Mouse (Mus musculus): Measurements from ENCODE around the gene Chd4.

The Chd4 gene

GRCm38 (mm10) chr6:125139747-125140146, 44.0 kb downstream of the Chd4 start:
- DNase-seq (ENCODE audit: low spot score in 2 of 2) = no peak

GRCm38 (mm10) chr6:125142436-125142835, 46.7 kb downstream of the Chd4 start:
- no peak for DNase-seq (ENCODE audit: low spot score in 2 of 2)

GRCm38 (mm10) chr6:125143128-125143527, 47.3 kb downstream of the Chd4 start:
- DNase-seq (ENCODE audit: low spot score in 2 of 2) = no peak

GRCm38 (mm10) chr6:125143904-125144303, 48.1 kb downstream of the Chd4 start:
- no peak for DNase-seq (ENCODE audit: low spot score in 2 of 2)

GRCm38 (mm10) chr6:125145001-125145400, 49.2 kb downstream of the Chd4 start, which contains the start of gene Iffo1:
Gene Iffo1, plus strand, starts transcription at chr6:125145241.
- DNase-seq (ENCODE audit: low spot score in 2 of 2) = peak; percentile 83 to 88

- peak in 1 of 2 experiments; percentile 77 for DNase-seq (ENCODE audit: low spot score in 2 of 2)
These were observed 49.7 kb downstream of the Chd4 start for GRCm38 (mm10) chr6:125145479-125145951.

GRCm38 (mm10) chr6:125146148-125146547, 50.4 kb downstream of the Chd4 start:
- DNase-seq (ENCODE audit: low spot score in 2 of 2) = no peak

GRCm38 (mm10) chr6:125146797-125147196, 51.0 kb downstream of the Chd4 start:
- DNase-seq (ENCODE audit: low spot score in 2 of 2) = no peak

- DNase-seq (ENCODE audit: low spot score in 2 of 2) = no peak
These were observed 51.5 kb downstream of the Chd4 start for GRCm38 (mm10) chr6:125147329-125147728.

- no peak for DNase-seq (ENCODE audit: low spot score in 2 of 2)
These were observed 52.6 kb downstream of the Chd4 start for GRCm38 (mm10) chr6:125148251-125148925.

- no peak for DNase-seq (ENCODE audit: low spot score in 2 of 2)
These were observed 53.3 kb downstream of the Chd4 start for GRCm38 (mm10) chr6:125148926-125149568.

- DNase-seq (ENCODE audit: low spot score in 2 of 2) = no peak
These were observed 53.8 kb downstream of the Chd4 start for GRCm38 (mm10) chr6:125149569-125149950.

- DNase-seq (ENCODE audit: low spot score in 2 of 2) = no peak
These were observed 56.6 kb downstream of the Chd4 start for GRCm38 (mm10) chr6:125152212-125153017.

- DNase-seq (ENCODE audit: low spot score in 2 of 2) = no peak
These were observed 57.2 kb downstream of the Chd4 start for GRCm38 (mm10) chr6:125153018-125153389.

GRCm38 (mm10) chr6:125153682-125154081, 57.9 kb downstream of the Chd4 start:
- DNase-seq (ENCODE audit: low spot score in 2 of 2) = no peak

- DNase-seq (ENCODE audit: low spot score in 2 of 2) = no peak
These were observed 58.8 kb downstream of the Chd4 start for GRCm38 (mm10) chr6:125154550-125154949.

GRCm38 (mm10) chr6:125155262-125155661, 59.5 kb downstream of the Chd4 start:
- no peak for DNase-seq (ENCODE audit: low spot score in 2 of 2)

- DNase-seq (ENCODE audit: low spot score in 2 of 2) = no peak
These were observed 60.7 kb downstream of the Chd4 start for GRCm38 (mm10) chr6:125156491-125156890.

- no peak for DNase-seq (ENCODE audit: low spot score in 2 of 2)
These were observed 61.3 kb downstream of the Chd4 start for GRCm38 (mm10) chr6:125156903-125157614.

GRCm38 (mm10) chr6:125158944-125159492, 63.2 kb downstream of the Chd4 start:
- no peak for DNase-seq (ENCODE audit: low spot score in 2 of 2)

GRCm38 (mm10) chr6:125159773-125160557, 64.2 kb downstream of the Chd4 start:
- DNase-seq (ENCODE audit: low spot score in 2 of 2) = no peak

Data from spleen, postnatal 4 days (tissue).